Mouse (Mus musculus): Measurements from ENCODE around the gene Gm3159.
"Not testable (repeated sequence)": the region's sequence is repeated elsewhere in the genome, so short reads cannot be mapped to it uniquely, and the experiment has no call there.

Gm3159 gene

GRCm38 (mm10) chr14:4397226-4397625, at the start of gene Gm3159:
Gene Gm3159, plus strand, starts transcription at chr14:4397526.
- not testable (repeated sequence) for DNase-seq (ENCODE audit: low spot score)

DNA sequence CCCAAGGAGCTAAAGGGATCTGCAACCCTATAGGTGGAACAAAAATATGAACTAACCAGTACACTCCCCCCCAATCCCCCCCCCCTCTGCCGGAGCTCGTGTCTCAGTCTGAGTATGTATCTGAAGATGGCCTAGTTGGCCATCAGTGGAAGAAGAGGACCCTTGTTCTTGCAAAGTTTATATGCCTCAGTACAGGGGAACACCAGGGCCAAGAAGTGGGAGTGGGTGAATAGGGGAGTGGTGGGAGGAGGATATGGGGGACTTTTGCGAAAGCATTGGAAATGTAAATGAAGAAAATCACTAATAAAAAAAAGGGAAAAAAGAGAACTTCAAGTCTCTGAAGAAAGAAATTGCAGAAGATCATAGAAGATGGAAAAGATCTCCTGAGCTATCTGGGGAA, 28.3 kb upstream of the Gm3159 start:
- not testable (repeated sequence) for DNase-seq (ENCODE audit: low spot score)

- not testable (repeated sequence) for DNase-seq (ENCODE audit: low spot score)
Observed at GRCm38 (mm10) chr14:4369691-4370090, 27.6 kb upstream of the Gm3159 start.

- not testable (repeated sequence) for DNase-seq (ENCODE audit: low spot score)
Observed at GRCm38 (mm10) chr14:4377871-4378270, 19.5 kb upstream of the Gm3159 start.

DNA sequence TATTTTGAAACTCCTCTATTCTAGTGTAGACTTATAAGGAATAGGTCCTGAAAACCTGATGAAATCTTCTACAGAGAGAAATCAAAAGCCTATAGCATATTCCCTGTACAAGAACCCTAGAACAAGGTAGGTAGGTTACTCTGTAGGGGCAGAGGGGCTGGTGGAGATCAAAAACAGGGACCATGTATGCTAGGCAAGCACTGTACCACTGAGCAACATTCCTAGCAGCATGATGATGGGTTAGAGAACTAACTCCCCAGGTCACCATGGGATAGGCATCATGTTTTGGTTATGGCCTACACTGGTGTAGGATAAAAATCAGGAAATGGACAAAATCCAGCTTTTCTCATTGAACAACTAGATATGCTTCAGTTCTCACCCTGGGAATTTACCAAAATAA, 11.7 kb upstream of the Gm3159 start:
- DNase-seq (ENCODE audit: low spot score), result not testable (repeated sequence)

- not testable (repeated sequence) for DNase-seq (ENCODE audit: low spot score)
Observed at GRCm38 (mm10) chr14:4392841-4393530, 4.3 kb upstream of the Gm3159 start.

- not testable (repeated sequence) for DNase-seq (ENCODE audit: low spot score)
Observed at GRCm38 (mm10) chr14:4398624-4399023, 1.3 kb downstream of the Gm3159 start.

DNA sequence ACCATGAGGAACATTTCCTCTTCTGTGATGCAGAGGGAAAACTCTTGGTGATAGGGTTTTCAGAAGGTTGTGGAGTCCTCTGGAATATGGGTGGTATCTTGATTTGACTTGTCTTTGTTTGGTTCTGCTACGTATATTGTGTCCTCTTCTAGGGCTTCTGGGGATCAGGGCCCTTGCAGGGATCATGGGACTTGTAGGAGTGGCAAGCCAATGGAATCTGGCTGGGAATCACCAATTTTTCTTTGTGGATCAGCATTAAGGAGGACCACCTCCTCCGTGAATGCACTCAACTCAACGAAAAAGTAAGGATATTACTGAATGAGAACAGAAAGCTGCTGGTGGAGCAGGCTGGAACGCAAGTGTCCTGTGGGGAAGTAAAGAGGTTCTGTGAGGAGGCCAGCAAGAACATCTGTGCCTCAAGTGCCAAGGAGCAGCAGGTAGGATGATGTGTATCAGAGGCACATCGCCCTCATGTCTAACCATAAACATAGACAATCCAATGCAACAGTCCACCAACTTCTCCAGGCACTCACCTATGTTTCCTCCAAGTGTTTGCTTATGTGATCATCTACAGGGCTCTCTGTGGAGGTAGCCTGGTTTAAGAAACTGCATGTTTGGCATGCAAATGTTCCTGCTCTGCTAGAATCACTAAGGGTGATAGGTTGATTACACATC, 2.9 kb downstream of the Gm3159 start:
- DNase-seq (ENCODE audit: low spot score), result not testable (repeated sequence)

GRCm38 (mm10) chr14:4401245-4401644, 3.9 kb downstream of the Gm3159 start:
- not testable (repeated sequence) for DNase-seq (ENCODE audit: low spot score)

- not testable (repeated sequence) for DNase-seq (ENCODE audit: low spot score)
Observed at GRCm38 (mm10) chr14:4403840-4404239, 6.5 kb downstream of the Gm3159 start.

DNA sequence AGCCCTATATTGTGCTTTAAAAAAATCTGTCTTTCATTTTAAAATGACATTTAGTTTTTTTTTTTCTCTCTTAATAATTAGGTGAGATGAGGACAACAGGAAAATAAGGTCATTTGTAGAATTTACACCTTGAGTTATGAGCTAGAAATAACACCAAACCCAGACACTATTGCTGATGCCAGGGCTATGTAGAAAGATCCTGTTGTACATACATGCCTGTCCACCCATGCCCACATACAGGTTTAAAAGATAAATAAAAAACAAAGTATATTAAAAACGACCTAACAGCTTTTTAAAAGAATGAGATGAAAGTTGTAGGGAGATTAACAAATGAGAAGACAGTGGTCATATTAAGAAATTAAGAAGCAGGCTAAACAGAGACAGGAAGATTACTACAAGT, 12.6 kb downstream of the Gm3159 start:
- not testable (repeated sequence) for DNase-seq (ENCODE audit: low spot score)

- not testable (repeated sequence) for DNase-seq (ENCODE audit: low spot score)
Observed at GRCm38 (mm10) chr14:4414965-4415835, 17.9 kb downstream of the Gm3159 start, which contains the start of gene Gm3164. Gene Gm3164, plus strand, starts transcription at chr14:4415448.

GRCm38 (mm10) chr14:4430692-4431091, 33.4 kb downstream of the Gm3159 start, which contains the start of gene Gm3173:
Gene Gm3173, plus strand, starts transcription at chr14:4430992.
- not testable (repeated sequence) for DNase-seq (ENCODE audit: low spot score)
